Mouse (Mus musculus) testis, postnatal 14 days (tissue): Measurements from ENCODE around the gene Olfr937.

ENCODE experiments used
- DNase-seq: peaks from one replicate; pipeline ENCODE4 v3.0.0; 2021; ENCODE audit warnings: low spot score

Olfr937 gene

DNA sequence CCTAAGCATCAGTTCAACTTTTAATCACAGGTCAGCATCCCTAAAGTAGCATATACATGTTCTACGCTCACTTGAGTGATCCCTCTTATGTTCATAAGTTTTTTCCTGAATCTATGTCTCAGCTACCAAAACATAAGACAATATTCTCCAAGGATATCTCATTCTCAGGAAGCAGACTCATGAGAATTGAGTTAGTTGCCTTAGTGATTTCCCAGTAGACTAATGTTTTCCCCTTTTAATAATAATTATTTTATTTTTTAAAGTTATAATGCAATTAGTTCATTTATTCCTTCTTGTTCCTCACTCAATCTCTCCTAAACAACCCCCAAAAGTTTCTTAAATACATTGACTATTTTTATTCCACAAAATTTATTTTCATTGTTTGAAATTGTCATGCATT is at the start of gene Olfr937:
Gene Olfr937 (minus strand): TSS at position 101 of the 400 bp plus-strand sequence.
- DNase-seq: no peak

DNA sequence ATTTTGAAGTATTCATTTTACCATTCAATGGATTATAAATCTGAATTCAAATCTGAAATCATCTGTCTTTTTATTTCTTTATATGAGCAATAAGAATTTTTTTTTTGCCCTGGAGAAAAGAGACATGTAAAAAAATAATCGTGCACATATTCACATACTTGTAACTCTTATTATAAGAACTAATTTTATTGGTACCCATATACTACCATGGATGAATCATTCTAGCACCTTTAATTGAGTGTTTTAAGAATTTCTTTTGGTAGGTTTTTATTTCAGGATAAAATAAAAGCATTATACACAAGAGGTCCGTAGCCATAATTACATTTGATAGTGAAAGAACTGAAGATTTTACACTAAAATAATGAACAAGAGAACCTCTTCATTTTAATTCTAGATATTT is 14.0 kb upstream of the Olfr937 start, which contains the start of gene Olfr938:
Gene Olfr938 (minus strand): TSS at position 101 of the 400 bp plus-strand sequence.
- no peak for DNase-seq

DNA sequence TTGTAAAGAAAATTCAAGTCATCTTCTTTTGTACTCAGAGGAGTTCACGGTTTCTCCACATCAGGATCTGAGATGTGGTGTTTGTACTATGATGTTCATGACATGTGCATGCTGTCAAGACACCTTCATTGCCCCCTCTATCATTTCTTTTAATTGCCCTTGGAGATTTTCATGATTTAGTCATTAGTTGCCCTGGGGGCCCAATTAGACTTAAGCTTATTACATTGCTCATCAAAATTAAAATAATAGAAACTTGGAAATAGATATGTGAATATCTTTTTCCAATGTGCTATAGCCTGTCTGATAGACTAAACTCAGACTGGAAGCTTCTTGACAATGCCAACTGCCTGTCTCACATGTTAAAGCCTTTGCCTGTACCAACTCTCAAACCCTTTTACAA is 41.5 kb downstream of the Olfr937 start, which contains the start of gene Olfr146:
Gene Olfr146 (minus strand): TSS at position 101 of the 400 bp plus-strand sequence.
- no peak for DNase-seq
